Mouse (Mus musculus) heart, postnatal 0 days (tissue): ENCODE data around the gene Fam129b.

ENCODE experiments used
- CTCF ChIP-seq: IDR thresholded peaks from 2 replicates; pipeline ENCODE4 v1.5.1; 2016; ENCODE audit warnings: antibody characterized with exemption, control low read depth, low read depth
- EP300 ChIP-seq: IDR thresholded peaks from 2 replicates; pipeline ENCODE4 v1.6.1; 2016; ENCODE audit warnings: antibody characterized with exemption, low read depth

GRCm38 (mm10) chr2:32908272-32908671 lies 32.4 kb downstream of the Fam129b start:
- TF ChIP-seq CTCF (no peak), EP300 (no peak)
